Mouse (Mus musculus) myocyte (in vitro differentiated cells): ENCODE data around the gene Crocc.

Experiments
- CEBPB ChIP-seq: IDR thresholded peaks from 2 replicates; pipeline ENCODE4 v1.6.1; 2011; ENCODE audit warnings: mild to moderate bottlenecking, moderate library complexity; ENCODE audit not compliant: poor library complexity, insufficient read depth, severe bottlenecking
- E2F4 ChIP-seq: IDR thresholded peaks from one replicate; pipeline ENCODE4 v1.6.1; 2011; ENCODE audit warnings: mild to moderate bottlenecking, control low read depth, moderate library complexity; ENCODE audit not compliant: insufficient read depth
- MAX ChIP-seq: IDR thresholded peaks from one replicate; pipeline ENCODE4 v1.6.1; 2011; ENCODE audit warnings: low read depth, mild to moderate bottlenecking, control low read depth
- MYOD1 ChIP-seq, 3 experiments: IDR thresholded peaks; one replicate each; pipeline ENCODE4 v1.6.1; 2011; ENCODE audit warnings: control low read depth in 2 of 3, low read depth in 2 of 3, mild to moderate bottlenecking in 2 of 3, moderate library complexity in 1 of 3; ENCODE audit not compliant: insufficient read length in 2 of 3, control insufficient read depth in 1 of 3
- MYOG ChIP-seq, 3 experiments: IDR thresholded peaks; one replicate each; pipeline ENCODE4 v1.6.1; 2011; ENCODE audit warnings: control low read depth in 2 of 3, low read depth in 2 of 3, mild to moderate bottlenecking in 2 of 3; ENCODE audit not compliant: insufficient read length in 2 of 3, control insufficient read depth in 1 of 3, insufficient read depth in 1 of 3
- POLR2A ChIP-seq: IDR thresholded peaks from one replicate; pipeline ENCODE4 v1.6.1; 2011; ENCODE audit warnings: low read depth, mild to moderate bottlenecking, control low read depth, moderate library complexity; ENCODE audit not compliant: insufficient read length
- POLR2AphosphoS2 ChIP-seq: IDR thresholded peaks from one replicate; pipeline ENCODE4 v1.6.1; 2011; ENCODE audit warnings: low read depth, control low read depth; ENCODE audit not compliant: insufficient read length
- REST ChIP-seq: IDR thresholded peaks from one replicate; pipeline ENCODE4 v1.6.1; 2011; ENCODE audit warnings: mild to moderate bottlenecking, control low read depth, moderate library complexity; ENCODE audit not compliant: insufficient read depth, insufficient read length
- TCF12 ChIP-seq: IDR thresholded peaks from one replicate; pipeline ENCODE4 v1.6.1; 2011; ENCODE audit warnings: mild to moderate bottlenecking, control low read depth; ENCODE audit not compliant: poor library complexity, insufficient read depth, severe bottlenecking
- TCF3 ChIP-seq: IDR thresholded peaks from one replicate; pipeline ENCODE4 v1.6.1; 2011; ENCODE audit warnings: low read depth, control low read depth; ENCODE audit not compliant: insufficient read length
- USF1 ChIP-seq: IDR thresholded peaks from one replicate; pipeline ENCODE4 v1.6.1; 2011; ENCODE audit warnings: low read depth, mild to moderate bottlenecking, control low read depth, moderate library complexity

DNA sequence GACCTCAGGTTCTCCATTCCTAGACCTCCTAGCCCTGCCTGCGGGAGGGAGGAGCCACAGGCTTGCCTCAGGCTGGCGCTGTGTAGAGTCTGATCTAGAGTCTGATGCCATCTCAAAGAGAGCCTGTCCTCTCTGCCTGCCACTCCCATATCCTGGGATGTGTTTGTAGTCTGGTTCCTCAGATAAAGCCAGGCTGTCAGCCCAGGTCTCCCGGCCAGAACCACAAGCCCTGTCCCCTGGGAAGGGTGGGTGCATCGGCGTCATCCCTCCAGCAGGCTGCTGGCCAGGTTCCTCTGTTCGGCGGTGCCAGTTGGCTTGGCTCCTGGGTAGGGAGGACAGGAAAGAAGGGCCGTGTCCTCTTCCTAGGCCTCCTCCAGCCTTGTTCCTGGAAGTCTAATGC lies 52.3 kb downstream of the Crocc start:
- TF ChIP-seq MAX (no peak), CEBPB (no peak), E2F4 (no peak), MYOD1 (IDR thresholded peaks at IDR 0.05; ENCODE audit: control insufficient read depth in 1 of 3, insufficient read length in 2 of 3, low read depth in 2 of 3) (no peak), REST (no peak), POLR2A (no peak), USF1 (no peak), TCF3 (no peak), POLR2AphosphoS2 (no peak), TCF12 (no peak), MYOG (IDR thresholded peaks at IDR 0.05; ENCODE audit: control insufficient read depth in 1 of 3, insufficient read depth in 1 of 3, insufficient read length in 2 of 3, low read depth in 2 of 3) (no peak)
